ENCODE assay signal across 7 mouse cellular contexts in the genomic region with DNA sequence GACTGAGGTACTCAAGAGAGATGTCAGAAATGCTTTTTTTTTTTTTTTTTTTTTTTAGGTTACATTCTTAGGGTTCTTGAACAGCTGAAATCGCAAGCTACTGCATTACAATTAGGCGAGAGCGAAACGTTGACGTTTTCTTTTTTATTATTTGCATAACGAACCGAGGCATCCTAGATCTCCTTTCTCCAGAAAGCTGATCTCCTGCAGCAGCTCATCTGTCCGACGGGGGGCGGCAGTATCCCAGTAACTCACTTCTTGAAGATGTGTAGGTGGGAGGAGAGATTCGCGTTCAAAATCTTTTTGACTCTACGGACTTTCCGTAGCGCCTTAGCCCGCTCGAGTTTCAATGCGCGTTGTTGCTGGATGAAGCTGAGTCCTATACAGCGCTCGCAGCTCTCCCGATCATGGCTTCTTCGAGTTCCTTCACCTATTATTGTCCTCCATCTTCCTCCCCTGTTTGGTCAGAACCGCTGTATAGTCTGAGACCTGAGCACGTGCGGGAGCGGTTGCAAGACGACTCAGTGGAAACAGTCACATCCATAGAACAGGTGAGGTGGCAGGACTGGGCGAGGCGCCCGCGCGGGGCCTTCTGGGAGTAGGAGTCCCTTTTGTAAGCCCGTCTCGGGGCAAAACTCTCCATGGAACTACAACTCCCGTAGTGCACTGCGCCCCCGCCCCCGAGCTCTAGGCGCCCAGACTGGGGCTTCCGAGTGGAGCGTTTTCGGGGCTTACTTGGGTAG. TPM values are rescaled to one million over a fixed set of nuclear protein-coding genes. Genes with fewer than 3 reads are reported as not detected.
DNase-seq lines count a peak whose midpoint lies in the region; ATAC-seq lines count a peak whose summit lies in the region.

No protein-coding gene starts in this region.

- peak overlapping the region; percentile 70 for H3K4me3 ChIP-seq in embryonic facial prominence, embryonic 10.5 days
- peak overlapping the region; percentile 76 for H3K4me3 ChIP-seq in limb, embryonic 10.5 days
- H3K4me3 ChIP-seq in midbrain, embryonic 13.5 days (replicated peaks), result peak overlapping the region; percentile 77

- H3K4me2 ChIP-seq in midbrain, embryonic 13.5 days (replicated peaks), result peak overlapping the region; percentile 68

- under 1% methylated on average over 43 of the region's 43 CpGs for WGBS in embryonic facial prominence, embryonic 10.5 days
- WGBS in limb, embryonic 10.5 days, result under 1% methylated on average over 43 of the region's 43 CpGs
- under 1% methylated on average over 43 of the region's 43 CpGs for WGBS in midbrain, embryonic 13.5 days

- no peaks in the 10 kb centered on the region for H3K9me3 ChIP-seq in embryonic facial prominence, embryonic 10.5 days
- H3K9me3 ChIP-seq in limb, embryonic 10.5 days (replicated peaks), result no peaks in the 10 kb centered on the region
- no peaks in the 10 kb centered on the region for H3K9me3 ChIP-seq in midbrain, embryonic 13.5 days

- no peaks in the 10 kb centered on the region for H3K27me3 ChIP-seq in embryonic facial prominence, embryonic 10.5 days (replicated peaks; ENCODE audit: low read depth, poor library complexity, severe bottlenecking)
- no peaks in the 10 kb centered on the region for H3K27me3 ChIP-seq in limb, embryonic 10.5 days (ENCODE audit: low read depth, poor library complexity, severe bottlenecking)
- peaks cover 10% of the 10 kb centered on the region; the same call in 1 of the 2 replicates for H3K27me3 ChIP-seq in midbrain, embryonic 13.5 days

- peak; percentile 95 for ATAC-seq in granulocyte monocyte progenitor cell, adult 5-6 weeks (replicated peaks; ENCODE audit: poor library complexity, severe bottlenecking)
- peak; percentile 99 for ATAC-seq in midbrain, embryonic 13.5 days

- 0 out of 2 replicates have a peak, but pooled peaks cover 7% of the 10 kb centered on the region for H3K36me3 ChIP-seq in embryonic facial prominence, embryonic 10.5 days (replicated peaks)
- no peaks in the 10 kb centered on the region for H3K36me3 ChIP-seq in limb, embryonic 10.5 days
- H3K36me3 ChIP-seq in midbrain, embryonic 13.5 days, result no peaks in the 10 kb centered on the region

- DNase-seq in adrenal gland, postnatal 10 days, result peak; percentile 97
- peak; percentile 97 for DNase-seq in embryonic facial prominence, embryonic 10.5 days (ENCODE audit: low spot score)
- DNase-seq in kidney, adult 11 months, result peak; percentile 98
- DNase-seq in limb, embryonic 10.5 days (ENCODE audit: low spot score), result peak; percentile 95
- peak; percentile 93 for DNase-seq in spleen, adult 12 weeks (ENCODE audit: low spot score)

- peak overlapping the region; percentile 89 for H3K27ac ChIP-seq in embryonic facial prominence, embryonic 10.5 days (replicated peaks)
- peak overlapping the region; percentile 80 for H3K27ac ChIP-seq in limb, embryonic 10.5 days
- H3K27ac ChIP-seq in midbrain, embryonic 13.5 days, result peak overlapping the region; percentile 80

- H3K9ac ChIP-seq in midbrain, embryonic 13.5 days (replicated peaks), result peak overlapping the region; percentile 71

- peaks cover 13% of the 10 kb centered on the region for H3K4me1 ChIP-seq in embryonic facial prominence, embryonic 10.5 days
- H3K4me1 ChIP-seq in limb, embryonic 10.5 days, result peaks cover 11% of the 10 kb centered on the region
- H3K4me1 ChIP-seq in midbrain, embryonic 13.5 days (replicated peaks), result peaks cover 15% of the 10 kb centered on the region

RNA-seq across cellular contexts. Expression of a gene that starts 14.6 kb away (rescaled TPM):
- total RNA-seq in adrenal gland, postnatal 10 days (2021), result 1 to 10 TPM; 3.6 to 7.7 TPM
- 15.7 and 17.3 TPM in 2 replicates for polyA plus RNA-seq in embryonic facial prominence, embryonic 10.5 days (2016; fragmentation: Nextera tagmentation; extraction: Ambion mirVana)
- not detected in 2 replicates for total RNA-seq in granulocyte monocyte progenitor cell, adult 5-6 weeks (2014; fragmentation: Nextera tagmentation)
- total RNA-seq in granulocyte monocyte progenitor cell, adult 5-6 weeks (2017), result not detected in 2 replicates
- polyA plus RNA-seq in limb, embryonic 10.5 days (2016; fragmentation: Nextera tagmentation; extraction: Ambion mirVana), result 8.3 and 9.0 TPM in 2 replicates
- polyA plus RNA-seq in midbrain, embryonic 13.5 days (2015; fragmentation: Nextera tagmentation; extraction: Ambion mirVana), result 21.1 and 22.9 TPM in 2 replicates

RNA-seq across cellular contexts. Expression of a gene that starts 41.9 kb away (rescaled TPM):
- not detected for total RNA-seq in adrenal gland, postnatal 10 days (2021)
- 0.55 and 1.3 TPM in 2 replicates for polyA plus RNA-seq in embryonic facial prominence, embryonic 10.5 days (2016; fragmentation: Nextera tagmentation; extraction: Ambion mirVana)
- not detected in 2 replicates for total RNA-seq in granulocyte monocyte progenitor cell, adult 5-6 weeks (2014; fragmentation: Nextera tagmentation)
- total RNA-seq in granulocyte monocyte progenitor cell, adult 5-6 weeks (2017), result not detected in 2 replicates
- polyA plus RNA-seq in limb, embryonic 10.5 days (2016; fragmentation: Nextera tagmentation; extraction: Ambion mirVana), result 6.4 and 9.0 TPM in 2 replicates
- polyA plus RNA-seq in midbrain, embryonic 13.5 days (2015; fragmentation: Nextera tagmentation; extraction: Ambion mirVana), result not detected in 2 replicates

Comparison
In these comparisons a context has a peak if more than half of its experiments do, and no peak if none do; other contexts are left out.
1. Peak in every context shown above with its lines: DNase-seq, ATAC-seq, H3K4me3 ChIP-seq and H3K27ac ChIP-seq.